Comparison of ENCODE assay signal across 9 mouse cellular contexts in the genomic region with DNA sequence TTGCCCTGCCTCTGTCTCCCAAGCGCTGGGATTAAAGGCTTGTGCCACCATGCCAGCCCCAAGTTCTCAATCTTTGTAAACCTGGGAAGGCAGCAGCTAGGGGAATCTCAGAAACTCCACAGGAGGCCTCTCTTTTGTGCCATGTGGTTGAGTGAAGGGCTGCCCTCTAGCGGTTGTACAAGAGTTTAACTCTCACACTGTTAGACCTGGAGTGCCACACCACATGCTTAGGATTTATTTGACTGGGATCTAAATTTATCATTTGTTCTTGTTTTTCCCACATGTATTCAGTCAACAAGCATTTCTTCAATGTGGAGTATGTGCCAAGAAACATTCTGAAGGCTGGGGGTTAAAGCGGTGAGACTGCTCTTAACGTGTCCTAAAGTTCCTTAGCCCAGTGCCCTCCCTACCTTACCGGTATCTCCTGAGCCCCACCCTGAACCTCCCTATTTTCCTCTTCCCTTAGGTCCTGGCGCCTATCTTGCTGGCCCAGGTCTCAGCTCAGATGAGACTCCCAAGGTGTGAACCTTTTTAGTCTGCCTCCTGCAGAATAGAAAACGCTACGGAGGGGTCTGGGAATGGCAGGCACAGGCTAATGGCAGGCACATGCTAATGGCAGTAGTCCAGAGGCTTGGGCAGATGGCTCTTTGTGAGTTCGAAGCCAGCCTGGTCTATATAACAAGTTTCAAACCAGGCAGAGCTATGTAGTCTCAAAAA. TPM values are rescaled to one million over a fixed set of nuclear protein-coding genes. Genes with fewer than 3 reads are reported as not detected.
DNase-seq lines count a peak whose midpoint lies in the region; ATAC-seq and TF ChIP-seq lines count a peak whose summit lies in the region.
"Had no signal": no experiment of that assay in that cellular context is flagged by ENCODE, and none has a peak within 500 bp of the region (broad histone marks: within the 10 kb centered on the region; RNA-seq: fewer than 3 reads in every experiment).

No protein-coding gene starts in this region.

- 0 out of 2 replicates have a peak, but pooled peaks have one; percentile 28 for ATAC-seq in megakaryocyte, adult 5-6 weeks (ENCODE audit: poor library complexity, severe bottlenecking)

- WGBS in spleen, adult 2 months, result 65% methylated on average over 9 of the region's 9 CpGs

- intact Hi-C loops in heart, postnatal 25 days (cut with DNase I), result loop anchor here (2.0 kb wide), 2 partner anchors 33 to 45 kb away; partner anchors contain the start of gene Morn3

- DNase-seq in heart, adult 11 months, result peak; percentile 96
- no peak for DNase-seq in heart, postnatal 25 days (ENCODE audit: low spot score)
- peak; percentile 87 for DNase-seq in adipocyte (ENCODE audit: low spot score)
- peak; percentile 87 for DNase-seq in embryo, embryonic 10 days (ENCODE audit: low spot score)
- DNase-seq in heart, adult 8-10 months (ENCODE audit: low spot score), result peak; percentile 73
- peak; percentile 72 to 83 for DNase-seq in layer of hippocampus, postnatal 10 days (ENCODE audit: low spot score in 2 of 2)
- peak; percentile 50 to 67 for DNase-seq in spleen, adult 2 months (ENCODE audit: low read depth in 1 of 2, low spot score in 2 of 2)

- no peak overlapping the region for H3K4me3 ChIP-seq in spleen, adult 2 months (ENCODE audit: extremely low read depth, insufficient read depth, insufficient read length)

- H3K4me1 ChIP-seq in spleen, adult 2 months (ENCODE audit: control insufficient read depth, insufficient read depth, insufficient read length), result peaks cover 13% of the 10 kb centered on the region; the same call in 1 of the 2 replicates

- no peak overlapping the region for H3K27ac ChIP-seq in spleen, adult 2 months (ENCODE audit: insufficient read depth, low read length)

- H3K36me3 ChIP-seq in spleen, adult 2 months (ENCODE audit: control insufficient read depth, insufficient read depth, low read length), result no peaks in the 10 kb centered on the region
- H3K36me3 ChIP-seq: limb, embryonic 15.5 days had no signal

- peak; percentile 66; the same call in 1 of the 2 replicates for TF ChIP-seq CTCF in spleen, adult 2 months (IDR thresholded peaks at IDR 0.05; ENCODE audit: extremely low read depth, insufficient read depth, insufficient read length, insufficient replicate concordance)

- no peaks in the 10 kb centered on the region for H3K27me3 ChIP-seq in spleen, adult 2 months (ENCODE audit: control insufficient read depth, insufficient read depth, low read length)
- H3K27me3 ChIP-seq: limb, embryonic 15.5 days had no signal

- no peak for TF ChIP-seq POLR2A in spleen, adult 2 months (IDR thresholded peaks at IDR 0.05; ENCODE audit: low read depth, low read length)

RNA-seq across cellular contexts. Expression of gene Orai1, which starts 1.1 kb away (rescaled TPM):
- total RNA-seq in heart, postnatal 25 days (2021), result 10 to 100 TPM; 15.1 to 16.1 TPM
- total RNA-seq in heart, adult 8-10 months (2022), result 10 to 100 TPM; 13.3 to 16.3 (median 15.2) TPM
- total RNA-seq in layer of hippocampus, postnatal 10 days (2021), result 10 to 100 TPM; 16.1 to 19.2 TPM
- 80.5 and 87.4 TPM in 2 replicates for total RNA-seq in megakaryocyte, adult 5-6 weeks (2015)
- 21.0 and 21.8 TPM in 2 replicates for total RNA-seq in megakaryocyte, adult 5-6 weeks (2017)
- polyA plus RNA-seq in spleen, adult 2 months (2012; rRNA removed), result 52.3 and 83.0 TPM in 2 replicates

RNA-seq across cellular contexts. Expression of gene Kdm2b, which starts 24.1 kb away (rescaled TPM):
- total RNA-seq in heart, postnatal 25 days (2021), result 10 to 100 TPM; 15.4 to 16.8 TPM
- 10 to 100 TPM; 12.7 to 14.9 (median 14.4) TPM for total RNA-seq in heart, adult 8-10 months (2022)
- total RNA-seq in layer of hippocampus, postnatal 10 days (2021), result 10 to 100 TPM; 58.6 to 59.2 TPM
- total RNA-seq in megakaryocyte, adult 5-6 weeks (2015), result 29.1 and 38.3 TPM in 2 replicates
- total RNA-seq in megakaryocyte, adult 5-6 weeks (2017), result 31.6 and 38.6 TPM in 2 replicates
- polyA plus RNA-seq in spleen, adult 2 months (2012; rRNA removed), result 30.3 and 36.7 TPM in 2 replicates

RNA-seq across cellular contexts. Expression of gene Morn3, which starts 33.1 kb away (rescaled TPM):
- total RNA-seq in heart, postnatal 25 days (2021), result not detected
- not detected for total RNA-seq in heart, adult 8-10 months (2022)
- under 1 TPM; 0.51 to 0.85 TPM for total RNA-seq in layer of hippocampus, postnatal 10 days (2021)
- total RNA-seq in megakaryocyte, adult 5-6 weeks (2015), result not detected in 2 replicates
- not detected in 2 replicates for total RNA-seq in megakaryocyte, adult 5-6 weeks (2017)
- not detected in 2 replicates for polyA plus RNA-seq in spleen, adult 2 months (2012; rRNA removed)

RNA-seq across cellular contexts. Expression of gene Tmem120b, which starts 54.5 kb away (rescaled TPM):
- total RNA-seq in heart, postnatal 25 days (2021), result 10 to 100 TPM in 1 of 2 experiments, 1 to 10 TPM in 1; 8.6 to 10.6 TPM
- 10 to 100 TPM in 1 of 4 experiments, 1 to 10 TPM in 3; 7.7 to 10.7 (median 8.4) TPM for total RNA-seq in heart, adult 8-10 months (2022)
- total RNA-seq in layer of hippocampus, postnatal 10 days (2021), result 10 to 100 TPM; 19.6 to 24.5 TPM
- 0.87 and 2.5 TPM in 2 replicates for total RNA-seq in megakaryocyte, adult 5-6 weeks (2015)
- total RNA-seq in megakaryocyte, adult 5-6 weeks (2017), result 0.29 and 1.3 TPM in 2 replicates
- polyA plus RNA-seq in spleen, adult 2 months (2012; rRNA removed), result 5.8 and 7.6 TPM in 2 replicates
